Mouse (Mus musculus) ES-Bruce4 (cell line): ENCODE results near the gene St6galnac3. TPM values are rescaled to one million over a fixed set of nuclear protein-coding genes. Genes with fewer than 3 reads are reported as not detected.

ENCODE experiments used
- H3K27ac ChIP-seq: 2 replicates; pipeline ENCODE4 v1.5.1; 2012; ENCODE audit warnings: low read length, inconsistent platforms; ENCODE audit not compliant: insufficient read depth
- H3K27me3 ChIP-seq: 2 replicates; pipeline ENCODE4 v1.6.1; 2012; ENCODE audit warnings: mild to moderate bottlenecking, low read length, inconsistent platforms; ENCODE audit not compliant: control insufficient read depth, poor library complexity, insufficient read depth, severe bottlenecking
- H3K36me3 ChIP-seq: 2 replicates; pipeline ENCODE4 v1.6.1; 2012; ENCODE audit warnings: inconsistent platforms, mild to moderate bottlenecking, low read length, moderate library complexity; ENCODE audit not compliant: control insufficient read depth, poor library complexity, insufficient read depth, severe bottlenecking
- H3K4me1 ChIP-seq: one replicate; pipeline ENCODE4 v1.8.1; 2011; ENCODE audit warnings: low read length; ENCODE audit not compliant: control insufficient read depth, insufficient read depth
- H3K4me3 ChIP-seq: 2 replicates; pipeline ENCODE4 v1.5.1; 2011; ENCODE audit warnings: low read depth, mild to moderate bottlenecking, low read length
- H3K9ac ChIP-seq: 2 replicates; pipeline ENCODE4 v1.6.1; 2012; ENCODE audit warnings: low read depth, mild to moderate bottlenecking, inconsistent platforms; ENCODE audit not compliant: poor library complexity, severe bottlenecking
- H3K9me3 ChIP-seq: replicated peaks from 2 replicates; pipeline ENCODE4 v1.6.1; 2012; ENCODE audit warnings: mild to moderate bottlenecking, low read length, inconsistent platforms; ENCODE audit not compliant: control insufficient read depth, poor library complexity, insufficient read depth, severe bottlenecking
- CTCF ChIP-seq: IDR thresholded peaks from one replicate; pipeline ENCODE4 v1.8.1; 2011; ENCODE audit warnings: low read depth, low read length
- EP300 ChIP-seq: IDR thresholded peaks from 2 replicates; pipeline ENCODE4 v1.6.1; 2011; ENCODE audit warnings: low read depth, low read length; ENCODE audit not compliant: insufficient read depth
- POLR2A ChIP-seq: IDR thresholded peaks from one replicate; pipeline ENCODE4 v1.8.1; 2011; ENCODE audit warnings: low read length; ENCODE audit not compliant: insufficient read depth
- polyA plus RNA-seq: library from polyadenylated mRNA; stranded (reverse); fragments of >200 nt; gene quantifications from 2 replicates; pipeline ENCODE4 v1.2.4, GENCODE M21; 2011; ENCODE audit warnings: low read depth; ENCODE audit not compliant: missing spikeins, insufficient read depth, insufficient read length

St6galnac3 gene
- polyA plus RNA-seq, 1 experiment: 4.8 TPM

GRCm38 (mm10) chr3:153287081-153287480, 437.9 kb downstream of the St6galnac3 start:
- no peaks in the 10 kb centered on the region for H3K27me3 ChIP-seq
- TF ChIP-seq EP300: no peak
- TF ChIP-seq POLR2A: no peak
- TF ChIP-seq CTCF: no peak

GRCm38 (mm10) chr3:153282123-153282765, 442.7 kb downstream of the St6galnac3 start:
- Histone ChIP-seq H3K27me3 (no peaks in the 10 kb centered on the region; the same call in 1 of the 2 replicates), H3K9ac (no peak overlapping the region)
- TF ChIP-seq CTCF (no peak), EP300 (no peak), POLR2A (no peak)

More at GRCm38 (mm10) chr3:153287081-153287480, 437.9 kb downstream of the St6galnac3 start:
- Histone ChIP-seq H3K9me3 (no peaks in the 10 kb centered on the region), H3K27ac (no peak overlapping the region), H3K4me3 (no peak overlapping the region), H3K4me1 (peaks cover 3% of the 10 kb centered on the region), H3K36me3 (no peaks in the 10 kb centered on the region), H3K9ac (no peak overlapping the region)

GRCm38 (mm10) chr3:153278249-153278648, 446.7 kb downstream of the St6galnac3 start:
- Histone ChIP-seq H3K4me3 (no peak overlapping the region), H3K4me1 (no peaks in the 10 kb centered on the region), H3K9me3 (no peaks in the 10 kb centered on the region; the same call in 1 of the 2 replicates), H3K27ac (no peak overlapping the region), H3K27me3 (no peaks in the 10 kb centered on the region; the same call in 1 of the 2 replicates), H3K36me3 (no peaks in the 10 kb centered on the region), H3K9ac (no peak overlapping the region)
- no peak for TF ChIP-seq POLR2A
- no peak for TF ChIP-seq CTCF
- no peak for TF ChIP-seq EP300

More at GRCm38 (mm10) chr3:153282123-153282765, 442.7 kb downstream of the St6galnac3 start:
- H3K27ac ChIP-seq: no peak overlapping the region
- H3K36me3 ChIP-seq: no peaks in the 10 kb centered on the region
- peaks cover 1% of the 10 kb centered on the region for H3K4me1 ChIP-seq
- no peaks in the 10 kb centered on the region for H3K9me3 ChIP-seq
- no peak overlapping the region for H3K4me3 ChIP-seq

- H3K4me3 ChIP-seq: no peak overlapping the region
- no peaks in the 10 kb centered on the region for H3K4me1 ChIP-seq
- H3K27me3 ChIP-seq: no peaks in the 10 kb centered on the region; the same call in 1 of the 2 replicates
- no peak overlapping the region for H3K27ac ChIP-seq
- no peaks in the 10 kb centered on the region for H3K36me3 ChIP-seq
- TF ChIP-seq POLR2A: no peak
- TF ChIP-seq EP300: no peak
- no peak for TF ChIP-seq CTCF
- H3K9me3 ChIP-seq: no peaks in the 10 kb centered on the region; the same call in 1 of the 2 replicates
- no peak overlapping the region for H3K9ac ChIP-seq
These were observed 447.5 kb downstream of the St6galnac3 start for GRCm38 (mm10) chr3:153277389-153277999.

- Histone ChIP-seq H3K27ac (no peak overlapping the region), H3K36me3 (no peaks in the 10 kb centered on the region), H3K4me3 (no peak overlapping the region), H3K4me1 (no peaks in the 10 kb centered on the region), H3K9ac (no peak overlapping the region), H3K9me3 (no peaks in the 10 kb centered on the region; the same call in 1 of the 2 replicates), H3K27me3 (no peaks in the 10 kb centered on the region; the same call in 1 of the 2 replicates)
- TF ChIP-seq EP300: no peak
- no peak for TF ChIP-seq CTCF
- no peak for TF ChIP-seq POLR2A
These were observed 448.1 kb downstream of the St6galnac3 start for GRCm38 (mm10) chr3:153276830-153277388.
